Mouse (Mus musculus): ENCODE measurements around the gene 4930595D18Rik. TPM values are rescaled to one million over a fixed set of nuclear protein-coding genes. Genes with fewer than 3 reads are reported as not detected.
A peak's percentile ranks its signal among the peaks of the same experiment; 100 is the strongest.

Gene 4930595D18Rik
- polyA plus RNA-seq, 1 experiment from 2014 or later: not detected

- Histone ChIP-seq H3K36me3 (no peaks in the 10 kb centered on the region), H3K9ac (replicated peaks) (peak overlapping the region; percentile 57), H3K9me3 (no peaks in the 10 kb centered on the region), H3K4me1 (replicated peaks) (peaks cover 55% of the 10 kb centered on the region), H3K4me3 (replicated peaks) (peak overlapping the region; percentile 30), H3K27ac (peak overlapping the region; percentile 89), H3K4me2 (replicated peaks) (peak overlapping the region; percentile 54), H3K27me3 (no peaks in the 10 kb centered on the region)
- 1% methylated on average over 13 of the region's 13 CpGs for WGBS
- peak; percentile 85 for ATAC-seq
Observed at GRCm38 (mm10) chr12:111164310-111164751, 20.0 kb downstream of the 4930595D18Rik start.

DNA sequence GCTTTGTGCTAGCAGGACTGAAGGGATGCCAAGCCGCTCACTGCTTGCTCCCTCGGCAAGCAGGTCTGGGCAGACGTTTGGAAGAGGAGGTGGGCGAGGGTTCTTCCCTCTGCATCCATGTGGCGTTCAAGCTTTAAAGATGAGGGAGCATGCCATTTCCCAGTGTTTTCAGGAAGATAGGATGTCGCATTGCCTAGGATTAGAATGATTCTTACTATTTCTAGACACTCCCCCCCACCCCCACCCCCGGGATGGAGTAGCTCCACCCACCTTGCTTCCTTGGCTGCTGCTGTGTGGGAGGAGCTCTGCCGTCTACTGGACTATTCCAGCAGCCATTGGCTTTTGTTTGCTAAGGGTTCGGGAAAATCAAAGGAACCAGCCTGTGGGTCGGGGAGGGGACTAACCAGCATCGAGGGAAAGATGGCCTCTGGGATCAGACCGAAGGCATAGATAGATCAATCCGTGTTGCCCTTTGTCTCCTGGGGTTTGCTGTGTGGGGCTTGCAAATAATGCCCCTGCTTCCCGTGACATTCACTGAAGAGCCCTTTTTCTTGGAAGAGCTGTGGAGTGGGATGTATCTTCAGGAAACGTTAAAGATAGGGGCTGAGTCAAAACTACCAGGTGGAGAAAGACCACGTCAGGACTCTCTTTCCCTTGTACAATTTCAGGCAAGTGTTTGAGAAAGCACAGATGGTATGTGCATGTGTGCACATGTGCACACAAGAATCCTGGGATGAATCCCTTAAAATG is 21.8 kb downstream of the 4930595D18Rik start:
- no peaks in the 10 kb centered on the region for H3K9me3 ChIP-seq
- 6% methylated on average over 16 of the region's 16 CpGs for WGBS
- peak overlapping the region; percentile 40 for H3K4me2 ChIP-seq (replicated peaks)
- peaks cover 38% of the 10 kb centered on the region for H3K4me1 ChIP-seq (replicated peaks)
- H3K27ac ChIP-seq: peak overlapping the region; percentile 91
- peak; percentile 51 for ATAC-seq
- H3K9ac ChIP-seq (replicated peaks): peak overlapping the region; percentile 56
- no peaks in the 10 kb centered on the region for H3K27me3 ChIP-seq
- H3K36me3 ChIP-seq: no peaks in the 10 kb centered on the region
- H3K4me3 ChIP-seq (replicated peaks): peak overlapping the region; percentile 21

DNA sequence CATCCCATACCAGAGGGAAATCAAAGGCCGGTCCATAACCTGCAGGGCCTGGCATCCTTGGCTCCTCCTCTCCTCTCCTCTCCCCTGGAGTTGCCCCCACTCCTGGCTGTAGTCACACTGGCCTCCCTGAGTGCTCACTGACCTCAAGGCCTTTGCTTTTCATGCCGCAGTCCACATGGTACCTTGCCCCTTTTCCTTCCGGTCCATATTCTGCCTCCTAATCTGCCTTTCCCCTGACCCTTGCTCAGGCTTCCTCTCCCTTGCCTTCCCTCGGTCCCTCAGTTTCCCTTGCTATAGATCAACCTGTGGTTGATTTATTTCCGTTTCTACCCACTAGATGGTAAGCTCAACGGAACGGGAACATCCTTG is 22.4 kb downstream of the 4930595D18Rik start:
- Histone ChIP-seq H3K4me2 (replicated peaks) (peak overlapping the region; percentile 40), H3K4me1 (replicated peaks) (peaks cover 38% of the 10 kb centered on the region), H3K9ac (replicated peaks) (peak overlapping the region; percentile 56), H3K9me3 (no peaks in the 10 kb centered on the region), H3K27me3 (no peaks in the 10 kb centered on the region), H3K4me3 (replicated peaks) (peak overlapping the region; percentile 21), H3K36me3 (no peaks in the 10 kb centered on the region), H3K27ac (peak overlapping the region; percentile 91)
- no peak; the same call in 1 of the 2 replicates for ATAC-seq
- WGBS: 33% methylated on average over 7 of the region's 7 CpGs

GRCm38 (mm10) chr12:111160871-111161270 is 23.4 kb downstream of the 4930595D18Rik start:
- Histone ChIP-seq H3K27ac (no peak overlapping the region), H3K4me1 (replicated peaks) (peaks cover 37% of the 10 kb centered on the region), H3K9me3 (no peaks in the 10 kb centered on the region), H3K4me2 (replicated peaks) (no peak overlapping the region), H3K4me3 (replicated peaks) (no peak overlapping the region), H3K36me3 (no peaks in the 10 kb centered on the region), H3K9ac (replicated peaks) (no peak overlapping the region), H3K27me3 (no peaks in the 10 kb centered on the region)
- ATAC-seq: no peak
- WGBS: 96% methylated on average over 10 of the region's 10 CpGs

- Histone ChIP-seq H3K4me2 (replicated peaks) (no peak overlapping the region), H3K9me3 (no peaks in the 10 kb centered on the region), H3K27ac (no peak overlapping the region), H3K4me3 (replicated peaks) (no peak overlapping the region), H3K4me1 (replicated peaks) (peaks cover 28% of the 10 kb centered on the region), H3K36me3 (no peaks in the 10 kb centered on the region), H3K9ac (replicated peaks) (no peak overlapping the region), H3K27me3 (no peaks in the 10 kb centered on the region)
- no peak for ATAC-seq
- WGBS: 75% methylated on average over 12 of the region's 12 CpGs
Observed at GRCm38 (mm10) chr12:111159659-111160428, 24.4 kb downstream of the 4930595D18Rik start.

DNA sequence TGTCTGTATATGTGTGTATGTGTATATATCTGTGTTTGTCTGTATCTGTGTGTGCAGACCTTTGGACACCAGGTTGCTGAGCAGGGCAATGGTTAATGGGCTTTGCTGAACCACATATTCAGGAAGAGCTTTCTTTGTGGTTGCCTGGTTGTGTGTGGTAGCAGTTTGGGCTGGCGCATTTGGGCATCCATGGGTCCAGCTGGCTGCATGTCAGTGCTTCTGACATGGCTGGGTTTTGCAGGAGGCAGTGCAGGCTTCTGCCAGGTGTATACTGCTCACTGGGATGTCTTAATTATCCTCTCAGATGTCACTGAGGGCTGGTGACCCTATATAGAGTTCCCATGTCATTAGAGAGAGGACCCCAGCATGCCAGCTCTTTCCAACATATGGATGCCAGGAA is 28.5 kb downstream of the 4930595D18Rik start:
- no peak for ATAC-seq
- WGBS: 90% methylated on average over 1 of the region's 1 CpGs
- no peak overlapping the region for H3K4me3 ChIP-seq (replicated peaks)
- no peak overlapping the region for H3K27ac ChIP-seq
- peaks cover 7% of the 10 kb centered on the region; the same call in 1 of the 2 replicates for H3K4me1 ChIP-seq (replicated peaks)
- H3K4me2 ChIP-seq (replicated peaks): no peak overlapping the region
- no peaks in the 10 kb centered on the region for H3K27me3 ChIP-seq
- no peaks in the 10 kb centered on the region for H3K36me3 ChIP-seq
- H3K9me3 ChIP-seq: no peaks in the 10 kb centered on the region
- H3K9ac ChIP-seq (replicated peaks): no peak overlapping the region

DNA sequence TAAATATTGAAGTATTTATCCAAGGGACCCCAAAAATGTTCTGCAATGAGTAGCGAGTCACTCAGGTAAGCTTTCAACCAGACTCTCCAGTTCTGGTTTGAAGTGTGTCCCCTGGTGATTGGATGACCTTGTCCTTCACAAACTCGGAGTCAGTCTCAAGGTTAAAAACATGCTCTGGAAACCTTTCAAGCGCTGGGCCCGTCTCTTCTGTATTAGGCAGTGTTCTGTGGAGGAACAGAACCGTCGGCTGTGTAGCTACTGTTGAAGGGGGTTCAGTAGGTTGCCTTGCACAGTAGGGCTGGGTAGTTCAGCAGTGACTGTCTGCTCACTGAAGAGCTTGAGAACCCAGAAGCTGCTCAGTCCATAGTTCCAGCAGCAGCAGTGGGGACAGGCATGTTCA is 29.6 kb downstream of the 4930595D18Rik start:
- peaks cover 7% of the 10 kb centered on the region; the same call in 1 of the 2 replicates for H3K4me1 ChIP-seq (replicated peaks)
- no peaks in the 10 kb centered on the region for H3K9me3 ChIP-seq
- H3K4me3 ChIP-seq (replicated peaks): no peak overlapping the region
- H3K9ac ChIP-seq (replicated peaks): no peak overlapping the region
- no peak overlapping the region for H3K27ac ChIP-seq
- H3K36me3 ChIP-seq: no peaks in the 10 kb centered on the region
- H3K27me3 ChIP-seq: no peaks in the 10 kb centered on the region
- no peak overlapping the region for H3K4me2 ChIP-seq (replicated peaks)
- 88% methylated on average over 6 of the region's 6 CpGs for WGBS
- ATAC-seq: no peak

- peaks cover 7% of the 10 kb centered on the region; the same call in 1 of the 2 replicates for H3K4me1 ChIP-seq (replicated peaks)
- no peaks in the 10 kb centered on the region for H3K36me3 ChIP-seq
- no peaks in the 10 kb centered on the region for H3K27me3 ChIP-seq
- H3K27ac ChIP-seq: no peak overlapping the region
- H3K9ac ChIP-seq (replicated peaks): no peak overlapping the region
- 72% methylated on average over 5 of the region's 5 CpGs for WGBS
- H3K4me2 ChIP-seq (replicated peaks): no peak overlapping the region
- no peak for ATAC-seq
- no peaks in the 10 kb centered on the region for H3K9me3 ChIP-seq
- H3K4me3 ChIP-seq (replicated peaks): no peak overlapping the region
Observed at GRCm38 (mm10) chr12:111153946-111154345, 30.3 kb downstream of the 4930595D18Rik start.

DNA sequence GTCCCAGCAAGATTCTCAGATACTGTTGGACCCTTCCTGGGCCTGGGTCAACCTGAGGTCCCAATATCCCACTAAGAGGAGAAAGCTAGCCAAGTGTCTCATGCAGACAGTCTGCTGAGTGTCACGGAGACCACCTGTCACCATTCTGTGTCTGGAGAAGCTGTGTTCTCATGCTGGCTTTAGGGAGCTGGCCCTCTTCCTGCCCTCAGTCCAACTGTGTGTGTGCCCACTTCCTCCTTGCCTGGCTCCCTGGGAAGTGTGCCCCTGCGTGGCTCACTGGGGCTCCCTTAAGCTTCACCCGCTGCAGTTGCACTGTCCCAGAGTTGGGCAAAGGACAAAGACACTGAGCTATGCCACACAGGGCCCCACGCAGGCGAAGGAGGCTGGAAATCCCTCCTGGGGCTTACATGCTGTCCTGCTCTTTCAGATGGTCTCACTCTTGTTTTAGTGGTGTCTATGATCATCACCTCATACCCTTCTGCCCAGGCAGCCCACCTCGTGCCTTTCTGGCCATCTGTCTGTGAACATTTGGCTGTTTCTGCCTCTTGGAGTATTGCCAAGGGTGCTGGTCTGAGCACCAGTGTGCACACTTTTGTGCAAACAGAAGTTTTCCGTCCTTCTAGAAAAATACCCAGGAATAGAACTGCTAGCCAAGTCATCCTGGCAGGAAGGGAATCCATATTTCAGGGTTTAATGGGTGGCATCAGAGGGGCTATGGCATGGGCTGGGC is 31.1 kb downstream of the 4930595D18Rik start:
- Histone ChIP-seq H3K9ac (replicated peaks) (no peak overlapping the region), H3K9me3 (no peaks in the 10 kb centered on the region), H3K4me3 (replicated peaks) (no peak overlapping the region), H3K4me2 (replicated peaks) (no peak overlapping the region), H3K27me3 (no peaks in the 10 kb centered on the region), H3K4me1 (replicated peaks) (peaks cover 7% of the 10 kb centered on the region; the same call in 1 of the 2 replicates), H3K36me3 (no peaks in the 10 kb centered on the region), H3K27ac (no peak overlapping the region)
- WGBS: 70% methylated on average over 7 of the region's 7 CpGs
- no peak for ATAC-seq

- no peaks in the 10 kb centered on the region for H3K9me3 ChIP-seq
- no peak overlapping the region for H3K27ac ChIP-seq
- H3K4me1 ChIP-seq (replicated peaks): peaks cover 7% of the 10 kb centered on the region; the same call in 1 of the 2 replicates
- H3K36me3 ChIP-seq: no peaks in the 10 kb centered on the region
- H3K27me3 ChIP-seq: no peaks in the 10 kb centered on the region
- H3K4me2 ChIP-seq (replicated peaks): no peak overlapping the region
- 89% methylated on average over 6 of the region's 6 CpGs for WGBS
- H3K9ac ChIP-seq (replicated peaks): no peak overlapping the region
- ATAC-seq: no peak
- H3K4me3 ChIP-seq (replicated peaks): no peak overlapping the region
Observed at GRCm38 (mm10) chr12:111152579-111152978, 31.7 kb downstream of the 4930595D18Rik start.

DNA sequence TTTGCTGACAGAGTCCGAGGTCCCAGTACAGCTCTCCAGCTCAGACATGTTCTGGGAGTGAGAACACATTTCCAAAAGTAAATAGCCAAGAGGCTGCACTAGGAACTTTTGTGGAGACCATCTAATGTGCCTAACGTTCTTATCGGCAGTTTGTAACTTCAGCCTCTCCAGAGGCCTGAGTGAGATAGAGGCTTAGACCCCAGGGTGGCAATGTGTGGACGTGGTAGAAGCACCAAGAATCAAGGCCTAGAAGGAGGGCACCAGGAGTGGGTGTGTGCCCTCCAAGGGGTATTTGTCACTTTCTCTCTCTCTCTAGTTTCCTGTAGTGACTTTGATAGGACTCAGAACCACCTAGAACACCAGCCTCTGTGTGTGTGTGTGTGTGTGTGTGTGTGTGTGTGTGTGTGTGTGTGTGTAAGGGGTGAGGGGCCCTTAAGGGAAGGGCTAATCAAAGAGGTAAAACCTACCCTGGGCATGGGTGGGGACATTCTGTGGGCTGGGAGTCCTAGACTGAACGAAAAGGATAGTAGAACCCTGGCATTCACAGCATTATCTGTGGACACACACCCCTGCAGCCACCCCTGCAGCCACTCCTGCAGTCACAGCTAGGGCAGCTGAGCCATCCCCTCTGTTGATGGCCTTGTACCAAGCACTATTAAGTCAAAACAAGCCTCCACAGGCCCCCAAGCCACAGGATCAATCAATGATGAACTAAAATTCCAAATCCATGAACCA is 32.7 kb downstream of the 4930595D18Rik start:
- H3K36me3 ChIP-seq: no peaks in the 10 kb centered on the region
- no peak for ATAC-seq

More for the DNA sequence above, 32.7 kb downstream of the 4930595D18Rik start:
- 87% methylated on average over 5 of the region's 5 CpGs for WGBS
- no peak overlapping the region for H3K4me2 ChIP-seq (replicated peaks)
- H3K27me3 ChIP-seq: no peaks in the 10 kb centered on the region
- no peak overlapping the region for H3K4me3 ChIP-seq (replicated peaks)
- H3K27ac ChIP-seq: no peak overlapping the region
- no peak overlapping the region for H3K9ac ChIP-seq (replicated peaks)
- peaks cover 7% of the 10 kb centered on the region; the same call in 1 of the 2 replicates for H3K4me1 ChIP-seq (replicated peaks)
- H3K9me3 ChIP-seq: no peaks in the 10 kb centered on the region

All from midbrain, embryonic 13.5 days (tissue).